Mouse (Mus musculus): Measurements from ENCODE around the gene Ccdc33. TPM values are rescaled to one million over a fixed set of nuclear protein-coding genes. Genes with fewer than 3 reads are reported as not detected.

Gene Ccdc33
- total and polyA plus RNA-seq, 3 experiments: 0.21 to 1.0 TPM; not detected in 1

- Histone ChIP-seq H3K27me3 (replicated peaks) (peaks cover 7% of the 10 kb centered on the region), H3K4me3 (replicated peaks in 1 of 3; ENCODE audit: low read depth in 2 of 3, low read length in 2 of 3, poor library complexity in 1 of 3) (no peak overlapping the region), H3K27ac (ENCODE audit: insufficient read depth, low read depth) (no peak overlapping the region), H3K9me3 (replicated peaks; ENCODE audit: low read length) (no peaks in the 10 kb centered on the region), H3K9ac (ENCODE audit: insufficient read depth, low read depth) (no peak overlapping the region), H3K4me1 (ENCODE audit: control insufficient read depth in 1 of 2, insufficient read depth in 2 of 2) (peaks cover 0 to 3% of the 10 kb centered on the region in 2 experiments; a peak in 1 of 4 replicates), H3K36me3 (replicated peaks in 1 of 2; ENCODE audit: control insufficient read depth in 1 of 2, insufficient read depth in 1 of 2, low read length in 1 of 2) (no peaks in the 10 kb centered on the region), H3K4me2 (ENCODE audit: insufficient read depth, low read depth, poor library complexity, severe bottlenecking) (no peak overlapping the region), H3K79me2 (replicated peaks; ENCODE audit: control insufficient read depth, extremely low read depth, insufficient read depth, poor library complexity, severe bottlenecking) (no peaks in the 10 kb centered on the region)
- no peak for DNase-seq (ENCODE audit: extremely low read depth)
- dilution Hi-C loops (cut with MboI; ENCODE audit: extremely low pct_ligation_motif_present, extremely low pct_unique_long_range_greater_than_20kb, low sequenced_read_pairs): no loop called here
- in situ Hi-C loops (cut with MboI; ENCODE audit: low pct_ligation_motif_present, low pct_unique_long_range_greater_than_20kb, low sequenced_read_pairs): loop anchor here (5.0 kb wide), 1 partner anchor 175 kb away; no protein-coding TSS in a partner anchor
- TF ChIP-seq KAT2A (IDR thresholded peaks at IDR 0.05; ENCODE audit: insufficient replicate concordance, low read length) (no peak), ZNF384 (IDR thresholded peaks at IDR 0.05; ENCODE audit: low read depth, low read length) (no peak), EP300 (IDR thresholded peaks at IDR 0.05; ENCODE audit: low read length) (no peak), NELFE (IDR thresholded peaks at IDR 0.05; ENCODE audit: low read depth, low read length) (no peak)
Observed at GRCm38 (mm10) chr9:58031895-58032294, 86.7 kb downstream of the Ccdc33 start.

DNA sequence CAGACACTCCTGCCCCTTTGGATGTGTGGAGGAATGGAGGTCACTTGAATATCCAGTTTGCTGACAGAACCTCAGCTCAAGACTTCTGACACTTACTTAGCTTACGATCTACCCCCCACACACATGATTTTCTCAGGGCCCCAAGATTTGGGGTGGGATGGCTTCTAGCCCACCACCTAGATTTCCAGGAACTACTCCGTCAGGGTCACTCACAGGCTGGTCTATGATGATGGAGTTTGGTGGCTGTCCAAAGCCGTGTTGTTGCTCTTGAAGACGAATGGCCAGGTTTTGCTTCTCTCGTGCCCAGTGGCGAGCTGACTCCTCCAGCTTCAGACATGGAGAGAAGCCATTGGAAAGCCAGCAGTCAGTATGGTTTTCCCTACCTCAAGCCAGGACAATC lies 89.0 kb downstream of the Ccdc33 start:
- H3K4me2 ChIP-seq (ENCODE audit: insufficient read depth, low read depth, poor library complexity, severe bottlenecking): no peak overlapping the region
- peaks cover 5% of the 10 kb centered on the region for H3K27me3 ChIP-seq (replicated peaks)
- dilution Hi-C loops (cut with MboI; ENCODE audit: extremely low pct_ligation_motif_present, extremely low pct_unique_long_range_greater_than_20kb, low sequenced_read_pairs) (no loop called here), in situ Hi-C loops (cut with MboI; ENCODE audit: low pct_ligation_motif_present, low pct_unique_long_range_greater_than_20kb, low sequenced_read_pairs) (loop anchor here (5.0 kb wide), 1 partner anchor 178 kb away; no protein-coding TSS in a partner anchor)
- no peak for DNase-seq (ENCODE audit: extremely low read depth)
- H3K4me3 ChIP-seq (replicated peaks in 1 of 3; ENCODE audit: low read depth in 2 of 3, low read length in 2 of 3, poor library complexity in 1 of 3): no peak overlapping the region
- H3K9ac ChIP-seq (ENCODE audit: insufficient read depth, low read depth): no peak overlapping the region
- H3K27ac ChIP-seq (ENCODE audit: insufficient read depth, low read depth): no peak overlapping the region
- TF ChIP-seq RAD21 (IDR thresholded peaks at IDR 0.05; ENCODE audit: low read depth, low read length): no peak
- peaks cover 0 to 2% of the 10 kb centered on the region in 2 experiments; a peak in 1 of 4 replicates for H3K4me1 ChIP-seq (ENCODE audit: control insufficient read depth in 1 of 2, insufficient read depth in 2 of 2)
- no peaks in the 10 kb centered on the region for H3K79me2 ChIP-seq (replicated peaks; ENCODE audit: control insufficient read depth, extremely low read depth, insufficient read depth, poor library complexity, severe bottlenecking)
- H3K36me3 ChIP-seq (replicated peaks in 1 of 2; ENCODE audit: control insufficient read depth in 1 of 2, insufficient read depth in 1 of 2, low read length in 1 of 2): peaks cover 0 to 3% of the 10 kb centered on the region in 2 experiments
- H3K9me3 ChIP-seq (replicated peaks; ENCODE audit: low read length): no peaks in the 10 kb centered on the region

- TF ChIP-seq USF2 (conservative IDR thresholded peaks at IDR 0.05; ENCODE audit: low read depth, low read length): no peak
- Histone ChIP-seq H3K4me3 (replicated peaks in 1 of 3; ENCODE audit: low read depth in 2 of 3, low read length in 2 of 3, poor library complexity in 1 of 3) (no peak overlapping the region), H3K27me3 (replicated peaks) (peaks cover 5% of the 10 kb centered on the region), H3K4me2 (ENCODE audit: insufficient read depth, low read depth, poor library complexity, severe bottlenecking) (no peak overlapping the region), H3K4me1 (ENCODE audit: control insufficient read depth in 1 of 2, insufficient read depth in 2 of 2) (no peaks in the 10 kb centered on the region), H3K36me3 (replicated peaks in 1 of 2; ENCODE audit: control insufficient read depth in 1 of 2, insufficient read depth in 1 of 2, low read length in 1 of 2) (peaks cover 0 to 3% of the 10 kb centered on the region in 2 experiments), H3K27ac (ENCODE audit: insufficient read depth, low read depth) (no peak overlapping the region), H3K9me3 (replicated peaks; ENCODE audit: low read length) (no peaks in the 10 kb centered on the region), H3K79me2 (replicated peaks; ENCODE audit: control insufficient read depth, extremely low read depth, insufficient read depth, poor library complexity, severe bottlenecking) (no peaks in the 10 kb centered on the region), H3K9ac (ENCODE audit: insufficient read depth, low read depth) (no peak overlapping the region)
- dilution Hi-C loops (cut with MboI; ENCODE audit: extremely low pct_ligation_motif_present, extremely low pct_unique_long_range_greater_than_20kb, low sequenced_read_pairs): no loop called here
- no peak for DNase-seq (ENCODE audit: extremely low read depth)
- in situ Hi-C loops (cut with MboI; ENCODE audit: low pct_ligation_motif_present, low pct_unique_long_range_greater_than_20kb, low sequenced_read_pairs): no loop called here
Observed at GRCm38 (mm10) chr9:58028841-58029240, 89.8 kb downstream of the Ccdc33 start.

Data from CH12.LX (cell line).